Comparison of ENCODE assay signal across 10 mouse cellular contexts in genomic region chr4:32509832-32510612, GRCm38 (mm10).
DNase-seq lines count a peak whose midpoint lies in the region; ATAC-seq lines count a peak whose summit lies in the region.
"Had no signal": no experiment of that assay in that cellular context is flagged by ENCODE, and none has a peak within 500 bp of the region (broad histone marks: within the 10 kb centered on the region; RNA-seq: fewer than 3 reads in every experiment).

No protein-coding gene starts in this region.

- peak; percentile 65 for DNase-seq in midbrain, embryonic 14.5 days
- DNase-seq in midbrain, embryonic 11.5 days (ENCODE audit: low spot score, missing footprints) = no peak
- peak; percentile 56 for DNase-seq in cerebellum, adult 8-10 months
- DNase-seq in gonadal fat pad, adult 2 months (ENCODE audit: low read depth) = peak; percentile 94
- peak; percentile 89 for DNase-seq in retina, postnatal 1 day
- no peak for DNase-seq in frontal cortex, postnatal 25 days (ENCODE audit: low spot score in 2 of 2)
- no peak for DNase-seq in spleen, adult 18-20 months
- no peak for DNase-seq in yolk sac, embryonic 10.5 days (ENCODE audit: low spot score)
- DNase-seq: lung, postnatal 14 days had no signal

- no peaks in the 10 kb centered on the region; the same call in 1 of the 2 replicates for H3K36me3 ChIP-seq in midbrain, embryonic 14.5 days (ENCODE audit: control insufficient read depth, insufficient read depth, low read length)
- H3K36me3 ChIP-seq in midbrain, embryonic 11.5 days (ENCODE audit: control insufficient read depth, insufficient read depth, low read length) = no peaks in the 10 kb centered on the region

- no peak for ATAC-seq in midbrain, embryonic 14.5 days (ENCODE audit: low FRiP score, low TSS enrichment)
- ATAC-seq in midbrain, embryonic 11.5 days (ENCODE audit: low FRiP score) = no peak

- H3K4me2 ChIP-seq in midbrain, embryonic 14.5 days (ENCODE audit: low read length) = no peak overlapping the region
- no peak overlapping the region for H3K4me2 ChIP-seq in midbrain, embryonic 11.5 days
- H3K4me2 ChIP-seq: neural tube, embryonic 12.5 days had no signal

- WGBS in midbrain, embryonic 14.5 days = 65% methylated on average over 9 of the region's 9 CpGs
- WGBS in midbrain, embryonic 11.5 days = 75% methylated on average over 9 of the region's 9 CpGs

- peaks cover 21% of the 10 kb centered on the region for H3K4me1 ChIP-seq in midbrain, embryonic 14.5 days (ENCODE audit: control insufficient read depth, insufficient read depth, low read length)
- peaks cover 13% of the 10 kb centered on the region; the same call in 1 of the 2 replicates for H3K4me1 ChIP-seq in midbrain, embryonic 11.5 days (ENCODE audit: control insufficient read depth, insufficient read depth, low read length)

- H3K9ac ChIP-seq in midbrain, embryonic 14.5 days (replicated peaks; ENCODE audit: low read length) = no peak overlapping the region
- H3K9ac ChIP-seq in midbrain, embryonic 11.5 days (ENCODE audit: low read length) = no peak overlapping the region
- H3K9ac ChIP-seq: neural tube, embryonic 12.5 days had no signal

- no peaks in the 10 kb centered on the region for H3K27me3 ChIP-seq in midbrain, embryonic 14.5 days (ENCODE audit: control insufficient read depth, insufficient read depth, low read length)
- H3K27me3 ChIP-seq in midbrain, embryonic 11.5 days (ENCODE audit: control insufficient read depth, insufficient read depth, low read length) = no peaks in the 10 kb centered on the region
- H3K27me3 ChIP-seq: neural tube, embryonic 12.5 days had no signal

- no peak overlapping the region for H3K4me3 ChIP-seq in midbrain, embryonic 14.5 days (replicated peaks; ENCODE audit: low read depth, low read length)
- no peak overlapping the region for H3K4me3 ChIP-seq in midbrain, embryonic 11.5 days (ENCODE audit: low read depth, low read length)
- H3K4me3 ChIP-seq: neural tube, embryonic 12.5 days had no signal

- no peaks in the 10 kb centered on the region for H3K9me3 ChIP-seq in midbrain, embryonic 14.5 days (ENCODE audit: control insufficient read depth, low read length)
- H3K9me3 ChIP-seq in midbrain, embryonic 11.5 days (ENCODE audit: control insufficient read depth, low read length) = no peaks in the 10 kb centered on the region
- H3K9me3 ChIP-seq: neural tube, embryonic 12.5 days had no signal

- H3K27ac ChIP-seq in midbrain, embryonic 14.5 days (replicated peaks; ENCODE audit: low read depth, low read length) = no peak overlapping the region
- H3K27ac ChIP-seq in midbrain, embryonic 11.5 days (ENCODE audit: low read depth, low read length) = no peak overlapping the region
- H3K27ac ChIP-seq: neural tube, embryonic 12.5 days had no signal

Comparison
In these comparisons a context has a peak if more than half of its experiments do, and no peak if none do; other contexts are left out.
1. DNase-seq: peak in midbrain, embryonic 14.5 days (single experiment), cerebellum, adult 8-10 months (single experiment), gonadal fat pad, adult 2 months (single experiment) and retina, postnatal 1 day (single experiment); none in midbrain, embryonic 11.5 days (single experiment), frontal cortex, postnatal 25 days (0 of 2), spleen, adult 18-20 months (0 of 2) and yolk sac, embryonic 10.5 days (single experiment).